In the genomic region with DNA sequence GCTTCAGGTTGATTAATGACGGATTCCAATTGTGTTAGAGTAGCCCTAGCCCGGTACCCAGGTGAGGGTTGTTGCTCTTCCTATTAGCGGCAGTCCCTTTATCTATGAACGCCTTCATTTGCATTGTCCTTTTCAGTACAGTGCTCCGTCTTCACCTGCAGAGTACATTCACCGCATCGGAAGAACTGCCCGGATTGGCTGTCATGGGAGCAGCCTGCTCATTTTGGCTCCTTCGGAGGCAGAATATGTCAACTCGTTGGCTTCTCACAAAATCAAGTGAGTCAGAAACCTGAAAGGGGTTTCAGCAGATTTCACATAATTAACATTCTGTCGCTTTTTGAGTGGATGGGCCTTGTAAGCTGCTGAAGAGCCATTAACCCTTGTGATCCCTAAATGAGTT, we compare ENCODE assay signal across 36 mouse cellular contexts. TPM values are rescaled to one million over a fixed set of nuclear protein-coding genes. Genes with fewer than 3 reads are reported as not detected.
"Had no signal": no experiment of that assay in that cellular context is flagged by ENCODE, and none has a peak within 500 bp of the region (broad histone marks: within the 10 kb centered on the region; RNA-seq: fewer than 3 reads in every experiment).

No protein-coding gene starts in this region.

- H3K9me3 ChIP-seq: heart, embryonic 12.5 days; hindbrain, embryonic 10.5 days; hindbrain, embryonic 12.5 days; hindbrain, embryonic 15.5 days; intestine, embryonic 15.5 days; limb, embryonic 10.5 days; limb, embryonic 12.5 days; liver, embryonic 13.5 days; liver, embryonic 15.5 days had no signal

- H3K4me3 ChIP-seq: heart, adult 2 months; heart, embryonic 12.5 days; hindbrain, embryonic 10.5 days; hindbrain, embryonic 12.5 days; hindbrain, embryonic 15.5 days; intestine, embryonic 15.5 days; layer of hippocampus, adult 2 months; left cerebral cortex, adult 2 months; limb, embryonic 10.5 days; limb, embryonic 12.5 days; liver, embryonic 13.5 days; liver, embryonic 15.5 days had no signal

- H3K4me1 ChIP-seq: heart, embryonic 12.5 days; hindbrain, embryonic 10.5 days; hindbrain, embryonic 12.5 days; hindbrain, embryonic 15.5 days; intestine, embryonic 15.5 days; limb, embryonic 10.5 days; limb, embryonic 12.5 days; liver, embryonic 13.5 days; liver, embryonic 15.5 days had no signal

- H3K9ac ChIP-seq: heart, embryonic 12.5 days; hindbrain, embryonic 12.5 days; hindbrain, embryonic 15.5 days; intestine, embryonic 15.5 days; limb, embryonic 12.5 days; liver, embryonic 13.5 days; liver, embryonic 15.5 days; liver, postnatal 0 days had no signal

- H3K4me2 ChIP-seq: heart, embryonic 12.5 days; hindbrain, embryonic 12.5 days; hindbrain, embryonic 15.5 days; intestine, embryonic 15.5 days; limb, embryonic 12.5 days; liver, embryonic 11.5 days; liver, embryonic 13.5 days; liver, embryonic 15.5 days had no signal

- H3K27ac ChIP-seq: heart, adult 2 months; hindbrain, embryonic 10.5 days; hindbrain, embryonic 12.5 days; hindbrain, embryonic 15.5 days; intestine, embryonic 15.5 days; layer of hippocampus, adult 2 months; left cerebral cortex, adult 2 months; limb, embryonic 10.5 days; limb, embryonic 12.5 days; liver, embryonic 13.5 days; liver, embryonic 15.5 days had no signal

- H3K27me3 ChIP-seq: heart, embryonic 12.5 days; hindbrain, embryonic 12.5 days; hindbrain, embryonic 15.5 days; intestine, embryonic 15.5 days; limb, embryonic 12.5 days; liver, embryonic 13.5 days; liver, embryonic 15.5 days had no signal

- ATAC-seq: inflammation-experienced regulatory T-cells, adult 6 months; intestine, embryonic 15.5 days; intestine, postnatal 0 days; liver, postnatal 0 days had no signal

- DNase-seq: gastrocnemius, postnatal 14 days; gastrocnemius, postnatal 36 days; heart, adult 11 months; heart, adult 2 months; heart, postnatal 10 days; heart, postnatal 4 days; kidney, adult 18-20 months; kidney, adult 8-10 months; kidney, postnatal 10 days; kidney, postnatal 25 days; kidney, postnatal 4 days; liver; liver, embryonic 13.5 days; liver, postnatal 0 days had no signal

RNA-seq across cellular contexts. Expression of a gene that starts 40.9 kb away (rescaled TPM):
- total RNA-seq: gastrocnemius, adult 18-20 months; gastrocnemius, adult 8-10 months; gastrocnemius, postnatal 14 days; gastrocnemius, postnatal 36 days; heart, adult 2 months; heart, postnatal 10 days; heart, postnatal 25 days; heart, postnatal 4 days; layer of hippocampus, adult 2 months; layer of hippocampus, postnatal 25 days; left cerebral cortex, adult 2 months; left cerebral cortex, postnatal 36 days had no signal
- polyA plus RNA-seq: heart, adult 2 months; heart, embryonic 12.5 days; heart, embryonic 14.5 days; heart, embryonic 16.5 days; inflammation-experienced regulatory T-cells, adult 6 months; intestine, postnatal 0 days; kidney, embryonic 14.5 days; kidney, embryonic 16.5 days; limb, embryonic 10.5 days; limb, embryonic 12.5 days; liver, embryonic 11.5 days; liver, embryonic 13.5 days; liver, embryonic 15.5 days; liver, postnatal 0 days had no signal
